In the genomic region with DNA sequence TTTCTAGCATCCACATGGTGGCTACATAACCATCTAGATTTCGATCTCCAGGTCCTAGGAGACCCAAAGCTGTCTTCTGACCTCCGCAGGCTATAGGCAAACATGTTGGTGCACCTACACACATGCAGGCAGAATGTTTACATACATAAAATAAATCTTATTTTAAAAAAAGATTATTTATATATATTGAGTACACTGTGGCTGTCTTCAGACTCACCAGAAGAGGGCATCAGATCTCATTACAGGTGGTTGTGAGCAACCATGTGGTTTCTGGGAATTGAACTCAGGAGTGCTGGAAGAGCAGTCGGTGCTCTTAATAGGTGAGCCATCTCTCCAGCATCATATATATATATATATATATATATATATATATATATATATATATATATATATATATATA, we compare ENCODE assay signal across 19 mouse cellular contexts. TPM values are rescaled to one million over a fixed set of nuclear protein-coding genes. Genes with fewer than 3 reads are reported as not detected.
DNase-seq lines count a peak whose midpoint lies in the region; ATAC-seq and TF ChIP-seq lines count a peak whose summit lies in the region.
"Had no signal": no experiment of that assay in that cellular context is flagged by ENCODE, and none has a peak within 500 bp of the region (broad histone marks: within the 10 kb centered on the region; RNA-seq: fewer than 3 reads in every experiment).

No protein-coding gene starts in this region.

- H3K27ac ChIP-seq in forebrain, postnatal 0 days (ENCODE audit: low read depth, low read length): no peak overlapping the region
- H3K27ac ChIP-seq in forebrain, embryonic 13.5 days: no peak overlapping the region
- H3K27ac ChIP-seq in left cerebral cortex, adult 2 months: no peak overlapping the region
- no peak overlapping the region for H3K27ac ChIP-seq in limb, embryonic 10.5 days
- H3K27ac ChIP-seq: hindbrain, embryonic 10.5 days; limb, embryonic 13.5 days; lung, embryonic 15.5 days; stomach, embryonic 15.5 days had no signal

- ATAC-seq in forebrain, postnatal 0 days: no peak
- no peak for ATAC-seq in forebrain, embryonic 13.5 days
- ATAC-seq: activated CD4-positive, CD25-positive, alpha-beta regulatory T cell, adult 4 months had no signal

- H3K36me3 ChIP-seq in forebrain, postnatal 0 days (ENCODE audit: insufficient read depth): peaks cover 52% of the 10 kb centered on the region
- peaks cover 75% of the 10 kb centered on the region for H3K36me3 ChIP-seq in forebrain, embryonic 13.5 days (ENCODE audit: poor library complexity, severe bottlenecking)
- peaks cover 87% of the 10 kb centered on the region for H3K36me3 ChIP-seq in limb, embryonic 10.5 days

- H3K27me3 ChIP-seq in forebrain, postnatal 0 days (ENCODE audit: insufficient read depth, low read length): no peaks in the 10 kb centered on the region
- no peaks in the 10 kb centered on the region for H3K27me3 ChIP-seq in forebrain, embryonic 13.5 days
- H3K27me3 ChIP-seq in limb, embryonic 10.5 days (ENCODE audit: low read depth, poor library complexity, severe bottlenecking): no peaks in the 10 kb centered on the region
- H3K27me3 ChIP-seq: limb, embryonic 13.5 days; lung, embryonic 15.5 days; stomach, embryonic 15.5 days had no signal

- WGBS in forebrain, postnatal 0 days: 76% methylated on average over 3 of the region's 3 CpGs
- 84% methylated on average over 3 of the region's 3 CpGs for WGBS in forebrain, embryonic 13.5 days
- 85% methylated on average over 3 of the region's 3 CpGs for WGBS in limb, embryonic 10.5 days

- intact Hi-C loops in left cerebral cortex, adult 2 months (cut with DNase I): no loop called here
- intact Hi-C loops in left cerebral cortex, postnatal 36 days (cut with DNase I): loop anchor here (10.0 kb wide), 1 partner anchor 231 kb away; no protein-coding TSS in a partner anchor

- H3K4me2 ChIP-seq in forebrain, postnatal 0 days (ENCODE audit: low read depth): no peak overlapping the region
- no peak overlapping the region for H3K4me2 ChIP-seq in forebrain, embryonic 13.5 days
- H3K4me2 ChIP-seq: limb, embryonic 13.5 days; lung, embryonic 15.5 days; stomach, embryonic 15.5 days had no signal

- no peak for DNase-seq in forebrain, postnatal 0 days
- DNase-seq in left cerebral cortex, adult 2 months (ENCODE audit: extremely low spot score in 1 of 2, low spot score in 2 of 2): no peak
- no peak for DNase-seq in left cerebral cortex, postnatal 36 days (ENCODE audit: low spot score in 2 of 2)
- DNase-seq in CD4-positive helper T cell, adult 2 months (ENCODE audit: low read depth, low spot score): peak; percentile 9
- peak; percentile 12 for DNase-seq in induced T-regulatory cell, adult 2 months (ENCODE audit: low read depth)
- DNase-seq in limb, embryonic 10.5 days (ENCODE audit: low spot score): no peak
- DNase-seq: B cell, adult 2 months; cerebellum, postnatal 10 days; gastrocnemius, postnatal 36 days; kidney, adult 11 months; right cerebral cortex, adult 18-20 months; thymus, postnatal 14 days had no signal

- H3K4me1 ChIP-seq in forebrain, postnatal 0 days (ENCODE audit: insufficient read depth): no peaks in the 10 kb centered on the region
- no peaks in the 10 kb centered on the region for H3K4me1 ChIP-seq in forebrain, embryonic 13.5 days
- H3K4me1 ChIP-seq in limb, embryonic 10.5 days: no peaks in the 10 kb centered on the region
- H3K4me1 ChIP-seq: hindbrain, embryonic 10.5 days; limb, embryonic 13.5 days; lung, embryonic 15.5 days; stomach, embryonic 15.5 days had no signal

- no peak overlapping the region for H3K4me3 ChIP-seq in forebrain, postnatal 0 days (ENCODE audit: low read depth, low read length)
- no peak overlapping the region for H3K4me3 ChIP-seq in forebrain, embryonic 13.5 days
- no peak overlapping the region for H3K4me3 ChIP-seq in left cerebral cortex, adult 2 months
- H3K4me3 ChIP-seq in limb, embryonic 10.5 days: no peak overlapping the region
- H3K4me3 ChIP-seq: erythroblast, embryonic 14.5 days; hindbrain, embryonic 10.5 days; limb, embryonic 13.5 days; lung, embryonic 15.5 days; stomach, embryonic 15.5 days had no signal

- TF ChIP-seq CTCF in forebrain, postnatal 0 days (IDR thresholded peaks at IDR 0.05; ENCODE audit: low read depth): peak; percentile 45; the same call in 1 of the 2 replicates
- TF ChIP-seq CTCF in left cerebral cortex, adult 2 months (IDR thresholded peaks at IDR 0.05): peak; percentile 45

- no peak overlapping the region for H3K9ac ChIP-seq in forebrain, postnatal 0 days
- no peak overlapping the region for H3K9ac ChIP-seq in forebrain, embryonic 13.5 days
- H3K9ac ChIP-seq: limb, embryonic 13.5 days; lung, embryonic 15.5 days; stomach, embryonic 15.5 days had no signal

- H3K9me3 ChIP-seq in forebrain, postnatal 0 days (ENCODE audit: low read length): no peaks in the 10 kb centered on the region
- no peaks in the 10 kb centered on the region for H3K9me3 ChIP-seq in forebrain, embryonic 13.5 days (replicated peaks)
- no peaks in the 10 kb centered on the region for H3K9me3 ChIP-seq in limb, embryonic 10.5 days (replicated peaks)
- H3K9me3 ChIP-seq: hindbrain, embryonic 10.5 days; limb, embryonic 13.5 days; lung, embryonic 15.5 days; stomach, embryonic 15.5 days had no signal

RNA-seq across cellular contexts. Expression of gene Depdc5, which starts 50.6 kb away (rescaled TPM):
- total RNA-seq in forebrain, postnatal 0 days (2014; rRNA removed): 25.3 and 30.3 TPM in 2 replicates
- polyA plus RNA-seq in forebrain, postnatal 0 days (2015; fragmentation: Nextera tagmentation; extraction: Ambion mirVana): 11.7 and 13.4 TPM in 2 replicates
- polyA plus RNA-seq in forebrain, embryonic 13.5 days (2015; fragmentation: Nextera tagmentation; extraction: Ambion mirVana): 32.8 and 36.0 TPM in 2 replicates
- total RNA-seq in left cerebral cortex, adult 2 months (2021): 10 to 100 TPM; 67.7 to 69.6 TPM
- 10 to 100 TPM; 66.4 to 69.0 TPM for total RNA-seq in left cerebral cortex, postnatal 36 days (2021)
- polyA plus RNA-seq in limb, embryonic 10.5 days (2016; fragmentation: Nextera tagmentation; extraction: Ambion mirVana): 37.9 TPM in 2 replicates

Comparison
In these comparisons a context has a peak if more than half of its experiments do, and no peak if none do; other contexts are left out.
1. DNase-seq: peak in CD4-positive helper T cell, adult 2 months (single experiment) and induced T-regulatory cell, adult 2 months (single experiment); none in forebrain, postnatal 0 days (single experiment), left cerebral cortex, adult 2 months (0 of 2), left cerebral cortex, postnatal 36 days (0 of 2) and limb, embryonic 10.5 days (single experiment).